Mouse (Mus musculus): Measurements from ENCODE around the gene Cops8. TPM values are rescaled to one million over a fixed set of nuclear protein-coding genes. Genes with fewer than 3 reads are reported as not detected.

Gene Cops8
- polyA plus RNA-seq, 1 experiment from 2014 or later, result 126 TPM

DNA sequence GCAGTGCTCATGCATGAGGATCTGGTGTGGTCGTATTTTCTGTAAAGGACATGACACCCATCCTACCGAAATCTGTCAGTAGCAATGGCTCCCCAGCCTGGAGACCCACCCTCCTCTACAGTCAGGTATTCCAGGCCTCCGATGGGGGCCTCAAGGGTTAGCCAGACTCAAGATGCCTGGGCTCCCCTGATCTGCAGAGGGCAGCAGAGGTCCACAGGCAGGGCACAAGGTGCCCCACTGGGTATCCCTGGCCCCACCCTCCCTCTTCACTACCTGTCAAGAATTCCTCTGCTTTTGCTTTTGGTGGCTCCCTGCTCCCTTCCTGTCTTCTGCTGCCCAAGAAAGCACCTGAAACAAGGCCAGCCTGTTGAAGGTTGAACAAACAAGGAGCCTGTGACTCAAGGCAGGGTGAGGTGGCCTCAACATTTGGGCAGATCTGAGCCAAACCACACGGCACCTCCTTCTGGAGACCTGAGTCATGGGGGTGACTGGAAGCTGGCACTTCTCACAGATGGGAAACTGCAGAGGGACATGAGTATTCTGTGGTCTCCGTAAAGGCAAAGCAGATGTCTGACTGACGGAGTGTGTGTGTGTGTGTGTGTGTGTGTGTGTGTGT is 30.7 kb downstream of the Cops8 start:
- ATAC-seq (replicated peaks; ENCODE audit: low FRiP score) (no peak), DNase-seq (ENCODE audit: low spot score) (no peak)
- H3K4me2 ChIP-seq, result no peak overlapping the region

DNA sequence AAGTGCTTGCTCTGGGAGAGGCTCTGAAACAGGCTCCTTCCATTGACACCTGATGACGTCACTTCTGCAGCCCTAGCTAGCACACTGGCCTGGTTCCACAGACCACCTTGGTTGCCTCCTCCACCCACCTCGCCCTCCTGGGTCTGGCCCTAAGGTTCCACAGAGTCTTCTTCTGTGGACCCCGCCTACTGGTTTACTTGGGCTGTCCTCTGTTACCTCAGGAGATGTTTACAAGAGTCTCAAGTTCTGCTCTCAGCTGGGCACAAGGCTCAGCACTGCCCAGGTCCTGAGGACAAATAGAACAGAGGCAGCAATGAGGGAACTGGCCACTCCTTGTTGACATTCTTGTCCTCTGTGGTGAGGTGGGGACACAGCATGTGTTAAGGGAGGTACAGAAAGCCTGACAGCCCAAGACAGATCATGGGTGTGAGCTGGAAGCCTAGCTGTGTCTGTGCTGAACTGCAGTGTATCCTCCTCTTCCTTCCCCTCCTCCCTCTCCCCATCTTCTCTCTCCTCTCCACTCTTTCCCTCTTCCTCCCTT is 31.5 kb downstream of the Cops8 start:
- no peak overlapping the region for H3K27ac ChIP-seq (ENCODE audit: low read depth, low read length)
- H3K4me1 ChIP-seq (replicated peaks; ENCODE audit: control insufficient read depth, insufficient read depth, low read length), result no peaks in the 10 kb centered on the region
- no peak overlapping the region for H3K4me3 ChIP-seq (ENCODE audit: low read depth, low read length)
- H3K9ac ChIP-seq (ENCODE audit: low read depth, low read length), result no peak overlapping the region
- H3K4me2 ChIP-seq, result no peak overlapping the region
- 55% methylated on average over 3 of the region's 3 CpGs for WGBS
- H3K36me3 ChIP-seq (ENCODE audit: control insufficient read depth, insufficient read depth, low read length), result no peaks in the 10 kb centered on the region
- ATAC-seq (replicated peaks; ENCODE audit: low FRiP score) (no peak), DNase-seq (ENCODE audit: low spot score) (no peak)
- H3K9me3 ChIP-seq (ENCODE audit: control insufficient read depth, low read length), result no peaks in the 10 kb centered on the region
- H3K27me3 ChIP-seq (replicated peaks; ENCODE audit: control insufficient read depth, insufficient read depth, low read length), result no peaks in the 10 kb centered on the region

More for the DNA sequence above, 30.7 kb downstream of the Cops8 start:
- no peaks in the 10 kb centered on the region for H3K4me1 ChIP-seq (replicated peaks; ENCODE audit: control insufficient read depth, insufficient read depth, low read length)
- H3K27me3 ChIP-seq (replicated peaks; ENCODE audit: control insufficient read depth, insufficient read depth, low read length), result no peaks in the 10 kb centered on the region
- H3K9ac ChIP-seq (ENCODE audit: low read depth, low read length), result no peak overlapping the region
- H3K4me3 ChIP-seq (ENCODE audit: low read depth, low read length), result no peak overlapping the region
- 65% methylated on average over 6 of the region's 6 CpGs for WGBS
- H3K27ac ChIP-seq (ENCODE audit: low read depth, low read length), result no peak overlapping the region
- no peaks in the 10 kb centered on the region for H3K36me3 ChIP-seq (ENCODE audit: control insufficient read depth, insufficient read depth, low read length)
- H3K9me3 ChIP-seq (ENCODE audit: control insufficient read depth, low read length), result no peaks in the 10 kb centered on the region

DNA sequence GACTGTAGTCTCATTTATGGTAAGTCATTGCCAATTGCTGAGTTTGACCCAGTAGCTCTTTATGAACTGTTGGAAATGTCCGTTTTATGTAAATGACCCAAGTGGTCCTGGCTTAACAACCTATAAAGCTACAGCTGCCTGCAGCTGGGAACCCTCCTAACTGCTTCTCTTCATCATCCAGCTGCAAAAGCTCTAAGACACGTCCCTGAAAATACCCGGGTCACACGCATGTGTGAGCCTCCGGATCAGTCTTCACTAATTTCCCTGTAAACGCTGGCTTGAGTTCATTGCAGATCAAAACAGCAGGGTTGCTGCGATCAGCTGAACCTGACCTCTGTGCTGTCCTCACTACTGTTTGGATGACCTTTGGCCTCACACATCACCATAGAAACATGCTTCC is 35.6 kb downstream of the Cops8 start:
- Histone ChIP-seq H3K9me3 (ENCODE audit: control insufficient read depth, low read length) (no peaks in the 10 kb centered on the region), H3K36me3 (ENCODE audit: control insufficient read depth, insufficient read depth, low read length) (no peaks in the 10 kb centered on the region), H3K4me1 (replicated peaks; ENCODE audit: control insufficient read depth, insufficient read depth, low read length) (no peaks in the 10 kb centered on the region), H3K27ac (ENCODE audit: low read depth, low read length) (no peak overlapping the region), H3K4me2 (no peak overlapping the region), H3K9ac (ENCODE audit: low read depth, low read length) (no peak overlapping the region), H3K27me3 (replicated peaks; ENCODE audit: control insufficient read depth, insufficient read depth, low read length) (no peaks in the 10 kb centered on the region), H3K4me3 (ENCODE audit: low read depth, low read length) (no peak overlapping the region)
- WGBS, result 63% methylated on average over 7 of the region's 7 CpGs
- no peak for DNase-seq (ENCODE audit: low spot score)
- no peak for ATAC-seq (replicated peaks; ENCODE audit: low FRiP score)

DNA sequence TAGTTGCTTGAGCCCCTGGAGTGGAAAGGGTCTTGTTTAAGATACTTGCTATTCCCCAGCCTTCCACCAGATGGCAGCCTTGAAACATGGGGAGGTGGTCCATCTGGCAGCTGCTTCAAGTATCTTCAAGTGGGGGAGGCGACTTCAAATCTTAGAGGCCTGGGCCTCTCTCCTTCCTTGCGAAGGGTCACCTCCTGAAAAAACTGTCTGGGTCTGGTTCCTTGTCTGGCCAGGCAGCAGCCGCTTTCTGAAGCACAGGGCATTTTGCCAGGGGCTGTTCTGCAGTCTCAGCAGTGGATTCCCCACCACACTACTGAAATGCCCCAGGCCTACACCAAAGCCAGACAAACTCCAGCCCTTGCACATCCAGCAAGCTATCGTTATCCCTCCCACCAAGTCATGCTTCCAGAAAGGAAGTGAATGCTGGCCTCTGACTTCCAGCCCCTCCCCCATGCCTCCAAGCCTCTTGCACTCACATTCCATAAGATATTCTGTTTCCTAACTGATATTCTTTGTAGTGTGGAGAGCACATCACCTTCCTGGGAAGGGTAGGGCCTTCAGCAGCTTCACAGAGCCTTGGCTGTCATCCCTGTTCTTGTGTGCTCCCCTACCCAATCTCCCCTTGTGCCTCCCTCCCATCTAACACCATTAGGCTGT is 48.1 kb downstream of the Cops8 start:
- Histone ChIP-seq H3K4me3 (ENCODE audit: low read depth, low read length) (no peak overlapping the region), H3K27me3 (replicated peaks; ENCODE audit: control insufficient read depth, insufficient read depth, low read length) (no peaks in the 10 kb centered on the region), H3K9ac (ENCODE audit: low read depth, low read length) (no peak overlapping the region), H3K4me1 (replicated peaks; ENCODE audit: control insufficient read depth, insufficient read depth, low read length) (0 out of 2 replicates have a peak, but pooled peaks cover 5% of the 10 kb centered on the region), H3K36me3 (ENCODE audit: control insufficient read depth, insufficient read depth, low read length) (no peaks in the 10 kb centered on the region), H3K9me3 (ENCODE audit: control insufficient read depth, low read length) (no peaks in the 10 kb centered on the region), H3K27ac (ENCODE audit: low read depth, low read length) (peak overlapping the region; percentile 73), H3K4me2 (no peak overlapping the region)
- WGBS, result 12% methylated on average over 4 of the region's 4 CpGs
- ATAC-seq (replicated peaks; ENCODE audit: low FRiP score) (peak; percentile 39), DNase-seq (ENCODE audit: low spot score) (peak; percentile 53)

DNA sequence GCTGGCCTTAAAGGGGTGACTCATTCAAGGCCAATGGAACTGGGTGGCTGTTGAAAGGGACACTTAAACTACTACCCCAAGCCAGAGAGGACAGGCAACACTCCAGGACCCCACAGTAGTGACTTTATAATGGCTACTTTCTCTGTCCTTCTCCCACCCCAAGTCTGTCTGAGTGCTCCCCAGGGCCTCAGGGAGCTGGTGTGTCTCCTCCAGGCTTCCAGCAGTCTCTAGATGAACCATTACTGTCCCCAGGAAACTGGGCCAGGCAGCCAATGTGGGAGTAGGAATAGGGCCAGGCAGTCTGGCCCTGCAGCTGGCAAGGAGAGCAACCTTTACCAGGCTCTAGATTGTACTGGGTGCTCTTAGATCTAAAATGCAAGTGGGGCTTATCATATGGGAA is 49.0 kb downstream of the Cops8 start:
- no peak overlapping the region for H3K9ac ChIP-seq (ENCODE audit: low read depth, low read length)
- H3K27me3 ChIP-seq (replicated peaks; ENCODE audit: control insufficient read depth, insufficient read depth, low read length), result no peaks in the 10 kb centered on the region
- no peak for DNase-seq (ENCODE audit: low spot score)
- no peak overlapping the region for H3K4me2 ChIP-seq
- no peak for ATAC-seq (replicated peaks; ENCODE audit: low FRiP score)
- peak overlapping the region; percentile 73 for H3K27ac ChIP-seq (ENCODE audit: low read depth, low read length)
- 0 out of 2 replicates have a peak, but pooled peaks cover 5% of the 10 kb centered on the region for H3K4me1 ChIP-seq (replicated peaks; ENCODE audit: control insufficient read depth, insufficient read depth, low read length)
- no peaks in the 10 kb centered on the region for H3K36me3 ChIP-seq (ENCODE audit: control insufficient read depth, insufficient read depth, low read length)
- no peaks in the 10 kb centered on the region for H3K9me3 ChIP-seq (ENCODE audit: control insufficient read depth, low read length)
- H3K4me3 ChIP-seq (ENCODE audit: low read depth, low read length), result no peak overlapping the region

DNA sequence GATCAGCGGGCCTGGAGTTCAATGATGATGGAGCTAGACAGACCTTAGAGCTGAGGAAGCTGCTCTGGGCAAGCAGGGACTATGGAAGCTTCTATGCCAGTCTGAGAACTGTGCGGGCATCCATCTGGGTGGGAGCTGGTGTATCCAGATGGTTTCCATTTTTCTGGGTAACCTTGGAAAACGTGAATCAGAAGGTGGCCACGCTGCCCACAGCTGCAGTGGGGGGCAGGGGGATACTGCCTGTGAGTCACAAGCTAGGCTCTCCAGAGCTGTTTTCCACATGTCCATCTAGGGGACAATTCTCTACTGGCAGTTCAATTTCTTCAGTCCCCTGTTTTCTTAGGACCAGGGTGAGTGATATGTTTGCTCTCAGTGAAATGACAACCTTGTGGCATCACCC is 49.8 kb downstream of the Cops8 start:
- Histone ChIP-seq H3K9ac (ENCODE audit: low read depth, low read length) (no peak overlapping the region), H3K4me1 (replicated peaks; ENCODE audit: control insufficient read depth, insufficient read depth, low read length) (0 out of 2 replicates have a peak, but pooled peaks cover 5% of the 10 kb centered on the region), H3K36me3 (ENCODE audit: control insufficient read depth, insufficient read depth, low read length) (no peaks in the 10 kb centered on the region), H3K9me3 (ENCODE audit: control insufficient read depth, low read length) (no peaks in the 10 kb centered on the region), H3K4me2 (no peak overlapping the region), H3K4me3 (ENCODE audit: low read depth, low read length) (no peak overlapping the region), H3K27me3 (replicated peaks; ENCODE audit: control insufficient read depth, insufficient read depth, low read length) (no peaks in the 10 kb centered on the region), H3K27ac (ENCODE audit: low read depth, low read length) (no peak overlapping the region)
- DNase-seq (ENCODE audit: low spot score) (no peak), ATAC-seq (replicated peaks; ENCODE audit: low FRiP score) (no peak)
- WGBS, result 86% methylated on average over 4 of the region's 4 CpGs

DNA sequence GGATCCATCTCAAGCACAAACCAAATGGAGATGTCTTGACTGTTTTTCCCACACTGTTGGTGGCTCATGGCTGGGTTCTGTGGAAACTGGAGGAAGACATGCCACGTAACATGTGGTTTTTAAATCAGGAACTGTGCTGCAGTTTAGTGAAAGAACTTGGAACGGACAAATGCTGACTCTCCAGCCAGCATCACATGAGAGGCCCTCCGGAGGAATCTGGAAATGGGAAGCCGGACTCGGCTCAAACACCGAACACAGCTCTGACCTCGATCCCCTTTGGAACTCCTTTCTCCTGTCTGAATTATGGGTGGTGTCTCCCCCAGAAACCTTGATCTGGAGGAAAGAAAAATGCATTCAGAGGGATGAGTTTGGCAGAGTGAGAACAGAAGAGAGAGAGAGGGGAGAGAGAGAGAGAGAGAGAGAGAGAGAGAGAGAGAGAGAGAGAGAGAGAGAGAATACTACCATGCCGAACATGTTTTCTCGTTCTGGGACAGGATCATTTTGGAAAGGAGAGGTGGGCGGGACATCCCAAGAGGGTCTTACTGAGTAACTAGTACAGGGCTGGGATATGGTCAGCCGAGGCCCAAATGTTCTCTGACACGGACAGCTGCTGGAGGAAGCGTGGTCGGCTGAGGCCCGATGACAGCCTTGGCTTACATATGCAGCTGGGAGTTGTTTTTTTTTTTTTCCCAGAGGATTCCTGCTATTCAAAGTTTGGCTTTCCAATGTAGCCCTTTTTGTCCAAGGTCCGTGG is 53.9 kb downstream of the Cops8 start:
- WGBS, result 82% methylated on average over 16 of the region's 16 CpGs

DNA sequence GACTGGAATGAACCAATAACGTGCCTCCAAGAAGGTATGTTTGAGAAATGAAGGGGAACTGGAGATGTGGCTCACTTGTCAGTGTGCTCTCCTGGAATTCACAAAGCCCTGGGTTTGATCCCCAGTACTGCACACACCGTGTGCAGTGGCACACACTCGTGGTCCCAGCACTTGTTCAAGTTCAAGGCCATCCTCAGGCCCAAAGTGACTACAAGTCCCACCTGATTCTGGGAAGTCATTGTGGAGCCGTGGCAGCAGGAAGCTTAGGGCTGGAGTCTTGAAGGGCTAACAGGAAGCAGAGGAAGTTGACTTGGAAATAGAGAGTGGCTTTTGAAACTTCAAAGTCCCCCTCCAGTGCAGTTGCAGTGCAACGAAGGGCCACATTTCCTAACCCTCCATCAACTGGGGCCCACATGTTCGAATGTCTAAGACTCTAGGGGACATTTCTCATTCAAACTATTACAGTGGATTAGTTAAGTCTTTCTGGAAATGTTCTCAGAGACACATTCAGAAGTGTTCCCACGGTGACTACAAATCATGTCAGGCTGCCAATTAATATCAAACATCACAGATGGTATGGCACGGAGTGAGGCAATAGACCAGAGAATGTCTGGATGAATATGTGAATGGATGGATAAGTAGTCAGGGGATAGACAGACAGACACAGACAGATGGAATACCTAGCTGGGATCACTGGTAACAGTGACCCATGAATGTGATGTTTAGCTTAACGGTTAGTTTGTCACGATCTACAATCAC is 54.7 kb downstream of the Cops8 start:
- no peaks in the 10 kb centered on the region for H3K4me1 ChIP-seq (replicated peaks; ENCODE audit: control insufficient read depth, insufficient read depth, low read length)
- ATAC-seq (replicated peaks; ENCODE audit: low FRiP score), result no peak
- WGBS, result 70% methylated on average over 10 of the region's 10 CpGs

More for the DNA sequence above, 53.9 kb downstream of the Cops8 start:
- no peak overlapping the region for H3K9ac ChIP-seq (ENCODE audit: low read depth, low read length)
- no peak overlapping the region for H3K4me3 ChIP-seq (ENCODE audit: low read depth, low read length)
- no peaks in the 10 kb centered on the region for H3K27me3 ChIP-seq (replicated peaks; ENCODE audit: control insufficient read depth, insufficient read depth, low read length)
- H3K4me2 ChIP-seq, result no peak overlapping the region
- no peaks in the 10 kb centered on the region for H3K4me1 ChIP-seq (replicated peaks; ENCODE audit: control insufficient read depth, insufficient read depth, low read length)
- H3K9me3 ChIP-seq (ENCODE audit: control insufficient read depth, low read length), result no peaks in the 10 kb centered on the region
- H3K36me3 ChIP-seq (ENCODE audit: control insufficient read depth, insufficient read depth, low read length), result no peaks in the 10 kb centered on the region
- no peak overlapping the region for H3K27ac ChIP-seq (ENCODE audit: low read depth, low read length)
- DNase-seq (ENCODE audit: low spot score) (no peak), ATAC-seq (replicated peaks; ENCODE audit: low FRiP score) (no peak)

More for the DNA sequence above, 54.7 kb downstream of the Cops8 start:
- Histone ChIP-seq H3K4me2 (no peak overlapping the region), H3K27ac (ENCODE audit: low read depth, low read length) (no peak overlapping the region), H3K9ac (ENCODE audit: low read depth, low read length) (no peak overlapping the region), H3K27me3 (replicated peaks; ENCODE audit: control insufficient read depth, insufficient read depth, low read length) (no peaks in the 10 kb centered on the region), H3K4me3 (ENCODE audit: low read depth, low read length) (no peak overlapping the region), H3K9me3 (ENCODE audit: control insufficient read depth, low read length) (no peaks in the 10 kb centered on the region), H3K36me3 (ENCODE audit: control insufficient read depth, insufficient read depth, low read length) (no peaks in the 10 kb centered on the region)
- DNase-seq (ENCODE audit: low spot score), result no peak

All from liver, embryonic 11.5 days (tissue).